Mouse (Mus musculus) G1E-ER4 (cell line): Measurements from ENCODE around the gene Dgat2l6. TPM values are rescaled to one million over a fixed set of nuclear protein-coding genes. Genes with fewer than 3 reads are reported as not detected.

Experiments used
- GATA1 ChIP-seq: IDR thresholded peaks from one replicate; pipeline ENCODE4 v1.8.0; 2012; ENCODE audit warnings: low read length, inconsistent platforms
- polyA plus RNA-seq: library from polyadenylated mRNA; stranded (reverse); fragments of >175 nt; gene quantifications from 2 replicates; pipeline ENCODE4 v1.2.3, GENCODE M21; 2012

Gene Dgat2l6
- not detected in 2 replicates for polyA plus RNA-seq

GRCm38 (mm10) chrX:100524471-100524870 is at the start of gene Dgat2l6:
Gene Dgat2l6, plus strand, starts transcription at chrX:100524838.
- TF ChIP-seq GATA1: no peak

GRCm38 (mm10) chrX:100475569-100476223 is 48.9 kb upstream of the Dgat2l6 start:
- TF ChIP-seq GATA1: no peak

GRCm38 (mm10) chrX:100480317-100480716 is 44.3 kb upstream of the Dgat2l6 start:
- TF ChIP-seq GATA1: no peak

GRCm38 (mm10) chrX:100493500-100494067 is 31.1 kb upstream of the Dgat2l6 start:
- TF ChIP-seq GATA1: no peak

GRCm38 (mm10) chrX:100494068-100494978 is 30.3 kb upstream of the Dgat2l6 start, which contains the start of gene Igbp1:
Gene Igbp1, plus strand, starts transcription at chrX:100494291.
- no peak for TF ChIP-seq GATA1

- TF ChIP-seq GATA1: no peak
Observed at GRCm38 (mm10) chrX:100504175-100504851, 20.3 kb upstream of the Dgat2l6 start.

GRCm38 (mm10) chrX:100508164-100508563 is 16.5 kb upstream of the Dgat2l6 start:
- TF ChIP-seq GATA1: no peak

GRCm38 (mm10) chrX:100509921-100510320 is 14.7 kb upstream of the Dgat2l6 start:
- no peak for TF ChIP-seq GATA1

GRCm38 (mm10) chrX:100516683-100517082 is 8.0 kb upstream of the Dgat2l6 start:
- TF ChIP-seq GATA1: no peak

GRCm38 (mm10) chrX:100517626-100518025 is 7.0 kb upstream of the Dgat2l6 start:
- TF ChIP-seq GATA1: no peak

- TF ChIP-seq GATA1: no peak
Observed at GRCm38 (mm10) chrX:100518532-100518931, 6.1 kb upstream of the Dgat2l6 start.

- no peak for TF ChIP-seq GATA1
Observed at GRCm38 (mm10) chrX:100556026-100556425, 31.4 kb downstream of the Dgat2l6 start.

GRCm38 (mm10) chrX:100565696-100566095 is 41.1 kb downstream of the Dgat2l6 start:
- no peak for TF ChIP-seq GATA1

GRCm38 (mm10) chrX:100571951-100572350 is 47.3 kb downstream of the Dgat2l6 start, which contains the start of gene Awat1:
Gene Awat1, plus strand, starts transcription at chrX:100572251.
- TF ChIP-seq GATA1: no peak

GRCm38 (mm10) chrX:100594791-100595190 is 70.2 kb downstream of the Dgat2l6 start, which contains the start of gene P2ry4:
Gene P2ry4, minus strand, starts transcription at chrX:100594869.
- TF ChIP-seq GATA1: no peak

Other genes with a start within 250 kb of the Dgat2l6 start
- not detected in 2 replicates for gene Otud6a, start 95.8 kb upstream of the Dgat2l6 start, polyA plus RNA-seq
- gene Awat2, start 82.1 kb upstream of the Dgat2l6 start, polyA plus RNA-seq: 0.05 TPM in 1 of 2 replicates, not detected in the other
- gene Igbp1, start 30.5 kb upstream of the Dgat2l6 start, polyA plus RNA-seq: 17.3 and 22.5 TPM in 2 replicates
- gene Awat1, start 47.4 kb downstream of the Dgat2l6 start, polyA plus RNA-seq: not detected in 2 replicates
- gene P2ry4, start 70.0 kb downstream of the Dgat2l6 start, polyA plus RNA-seq: not detected in 2 replicates
- not detected in 2 replicates for gene Arr3, start 80.7 kb downstream of the Dgat2l6 start, polyA plus RNA-seq
- gene Kif4, start 100.9 kb downstream of the Dgat2l6 start, polyA plus RNA-seq: 3.3 and 4.2 TPM in 2 replicates
- gene Pdzd11, start 101.7 kb downstream of the Dgat2l6 start, polyA plus RNA-seq: 4.8 and 9.9 TPM in 2 replicates
- not detected in 2 replicates for gene Gdpd2, start 205.0 kb downstream of the Dgat2l6 start, polyA plus RNA-seq
- not detected in 2 replicates for gene Dlg3, start 242.9 kb downstream of the Dgat2l6 start, polyA plus RNA-seq